Mouse (Mus musculus): ENCODE measurements at regions not wholly inside any gene's neighbourhood (a gene's known extent, or its start where the extent isn't known, plus 50 kb on each side); places are given as distances from the start of the nearest gene placed in this dataset.

- DNase-seq (ENCODE audit: low spot score) (no peak), ATAC-seq (replicated peaks; ENCODE audit: insufficient number of reproducible peaks, low FRiP score, low TSS enrichment, low read depth) (no peak)
Measured at GRCm38 (mm10) chr2:57865289-57865688, 132.4 kb upstream of the Galnt5 start.

DNA sequence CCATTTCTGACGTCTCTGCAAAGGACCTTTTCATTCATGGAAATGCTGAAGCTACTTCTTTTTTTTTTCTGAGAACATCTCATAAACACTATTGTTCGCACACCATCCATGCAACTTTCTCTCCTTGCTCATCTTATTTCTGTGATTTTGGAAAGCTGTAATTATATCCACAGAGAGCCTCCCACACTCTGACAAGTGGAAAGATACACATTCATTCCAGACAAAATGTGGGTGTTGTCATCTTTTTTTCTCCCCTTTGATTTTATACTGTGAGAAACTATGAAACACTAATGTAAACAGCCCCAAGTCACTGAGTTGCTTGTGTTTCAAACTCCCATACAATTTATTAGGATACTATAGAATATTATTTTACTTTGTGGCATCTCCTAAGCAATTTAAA lies 129.6 kb upstream of the Galnt5 start:
- H3K4me3 ChIP-seq (ENCODE audit: low read depth, low read length), result no peak overlapping the region
- H3K27me3 ChIP-seq (ENCODE audit: control insufficient read depth, insufficient read depth, low read length), result no peaks in the 10 kb centered on the region
- H3K9me3 ChIP-seq (replicated peaks; ENCODE audit: control insufficient read depth, low read length), result no peaks in the 10 kb centered on the region
- no peaks in the 10 kb centered on the region for H3K4me1 ChIP-seq (ENCODE audit: control insufficient read depth, insufficient read depth, low read length)
- H3K27ac ChIP-seq (replicated peaks; ENCODE audit: low read depth, low read length), result no peak overlapping the region
- H3K9ac ChIP-seq (replicated peaks; ENCODE audit: low read length), result no peak overlapping the region
- H3K36me3 ChIP-seq (replicated peaks; ENCODE audit: control insufficient read depth, insufficient read depth, low read depth, low read length), result no peaks in the 10 kb centered on the region
- no peak overlapping the region for H3K4me2 ChIP-seq (ENCODE audit: low read depth, low read length)
- no peak for ATAC-seq (replicated peaks; ENCODE audit: insufficient number of reproducible peaks, low FRiP score, low TSS enrichment, low read depth)
- no peak for DNase-seq (ENCODE audit: low spot score)
- WGBS, result 78% methylated on average over 2 of the region's 2 CpGs

More at GRCm38 (mm10) chr2:57865289-57865688, 132.4 kb upstream of the Galnt5 start:
- Histone ChIP-seq H3K4me3 (ENCODE audit: low read depth, low read length) (no peak overlapping the region), H3K36me3 (replicated peaks; ENCODE audit: control insufficient read depth, insufficient read depth, low read depth, low read length) (no peaks in the 10 kb centered on the region), H3K27ac (replicated peaks; ENCODE audit: low read depth, low read length) (no peak overlapping the region), H3K9ac (replicated peaks; ENCODE audit: low read length) (no peak overlapping the region), H3K4me1 (ENCODE audit: control insufficient read depth, insufficient read depth, low read length) (no peaks in the 10 kb centered on the region), H3K9me3 (replicated peaks; ENCODE audit: control insufficient read depth, low read length) (no peaks in the 10 kb centered on the region), H3K4me2 (ENCODE audit: low read depth, low read length) (no peak overlapping the region), H3K27me3 (ENCODE audit: control insufficient read depth, insufficient read depth, low read length) (no peaks in the 10 kb centered on the region)
- WGBS, result 63% methylated on average over 1 of the region's 1 CpGs

DNA sequence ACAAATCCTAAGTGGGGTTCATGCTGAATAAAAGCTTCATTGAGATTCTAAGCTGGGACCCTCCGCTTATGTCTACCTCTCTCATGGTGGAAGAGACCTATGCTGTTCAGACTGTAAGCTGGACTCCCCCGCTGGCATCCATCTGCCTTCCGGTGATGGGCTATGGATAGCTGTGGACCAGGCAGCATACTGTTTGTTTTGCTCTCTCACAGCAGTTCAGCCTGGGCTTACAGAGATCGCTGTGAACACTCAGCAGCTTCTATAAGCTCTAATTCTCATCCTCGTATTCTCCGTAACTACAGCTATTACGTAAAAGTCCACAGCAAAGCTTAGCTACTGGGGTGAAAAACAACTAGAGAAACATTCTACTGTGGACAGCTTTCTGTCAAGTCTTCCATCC lies 97.5 kb upstream of the Galnt5 start:
- WGBS, result 90% methylated on average over 7 of the region's 7 CpGs
- no peaks in the 10 kb centered on the region for H3K36me3 ChIP-seq (replicated peaks; ENCODE audit: control insufficient read depth, insufficient read depth, low read depth, low read length)
- H3K9me3 ChIP-seq (replicated peaks; ENCODE audit: control insufficient read depth, low read length), result no peaks in the 10 kb centered on the region
- H3K4me2 ChIP-seq (ENCODE audit: low read depth, low read length), result no peak overlapping the region
- H3K4me1 ChIP-seq (ENCODE audit: control insufficient read depth, insufficient read depth, low read length), result no peaks in the 10 kb centered on the region
- no peaks in the 10 kb centered on the region for H3K27me3 ChIP-seq (ENCODE audit: control insufficient read depth, insufficient read depth, low read length)
- no peak overlapping the region for H3K9ac ChIP-seq (replicated peaks; ENCODE audit: low read length)
- H3K27ac ChIP-seq (replicated peaks; ENCODE audit: low read depth, low read length), result no peak overlapping the region
- no peak for DNase-seq (ENCODE audit: low spot score)
- H3K4me3 ChIP-seq (ENCODE audit: low read depth, low read length), result no peak overlapping the region
- no peak for ATAC-seq (replicated peaks; ENCODE audit: insufficient number of reproducible peaks, low FRiP score, low TSS enrichment, low read depth)

DNA sequence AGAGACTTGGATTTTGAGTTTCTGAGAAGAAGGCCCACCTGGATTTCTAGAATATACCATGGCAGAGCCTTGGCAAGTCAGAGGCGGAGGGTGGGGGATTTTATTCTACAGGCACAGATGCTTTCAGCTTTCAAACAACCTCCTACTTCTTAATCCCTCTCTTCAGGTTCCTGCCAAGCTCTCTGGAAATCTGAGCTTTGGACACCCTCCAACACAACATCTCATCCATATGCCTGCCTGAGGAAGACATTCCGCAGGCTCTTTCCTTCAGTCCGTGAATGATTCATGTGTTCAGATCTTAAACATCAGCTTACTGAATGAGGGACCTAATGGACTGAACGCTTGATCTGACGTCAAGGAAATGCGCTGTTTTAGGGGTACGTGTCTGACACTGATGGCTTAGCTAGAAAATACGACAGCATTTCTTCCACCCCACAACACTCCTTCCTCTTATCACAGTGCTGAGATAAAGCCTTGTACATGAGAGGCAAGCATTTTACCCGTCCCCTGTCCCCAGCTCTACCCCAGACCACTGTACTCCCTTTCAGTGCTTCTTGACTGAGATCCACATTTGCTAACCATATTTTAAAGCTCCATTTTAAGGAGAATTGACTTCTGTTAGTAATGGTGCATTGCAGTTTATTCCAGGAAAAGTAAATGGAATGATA lies 97.0 kb upstream of the Galnt5 start:
- ATAC-seq (replicated peaks; ENCODE audit: insufficient number of reproducible peaks, low FRiP score, low TSS enrichment, low read depth) (no peak), DNase-seq (ENCODE audit: low spot score) (no peak)
- Histone ChIP-seq H3K9me3 (replicated peaks; ENCODE audit: control insufficient read depth, low read length) (no peaks in the 10 kb centered on the region), H3K27ac (replicated peaks; ENCODE audit: low read depth, low read length) (no peak overlapping the region), H3K36me3 (replicated peaks; ENCODE audit: control insufficient read depth, insufficient read depth, low read depth, low read length) (no peaks in the 10 kb centered on the region), H3K4me1 (ENCODE audit: control insufficient read depth, insufficient read depth, low read length) (no peaks in the 10 kb centered on the region), H3K9ac (replicated peaks; ENCODE audit: low read length) (no peak overlapping the region), H3K27me3 (ENCODE audit: control insufficient read depth, insufficient read depth, low read length) (no peaks in the 10 kb centered on the region), H3K4me3 (ENCODE audit: low read depth, low read length) (no peak overlapping the region), H3K4me2 (ENCODE audit: low read depth, low read length) (no peak overlapping the region)
- 83% methylated on average over 9 of the region's 9 CpGs for WGBS

DNA sequence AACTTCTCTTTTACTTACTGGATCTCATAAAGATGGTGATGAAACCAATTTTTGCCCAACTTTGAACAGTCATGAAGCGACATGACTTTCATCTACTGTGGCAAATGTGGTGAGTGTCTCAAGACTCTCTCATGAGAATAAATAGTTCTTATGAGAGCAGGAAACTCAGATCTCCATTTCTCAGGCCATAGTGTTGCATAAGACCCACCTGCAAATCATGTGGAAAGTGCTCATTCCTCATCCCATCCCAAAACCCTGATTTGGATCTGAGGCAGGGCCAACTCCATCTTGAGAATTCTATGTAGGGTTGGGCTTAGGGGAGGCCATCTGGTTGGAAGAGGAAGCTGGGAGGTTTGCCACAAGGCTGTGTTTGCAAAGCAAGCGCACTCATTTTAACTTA lies 92.5 kb upstream of the Galnt5 start:
- no peak for ATAC-seq (replicated peaks; ENCODE audit: insufficient number of reproducible peaks, low FRiP score, low TSS enrichment, low read depth)
- no peak overlapping the region for H3K27ac ChIP-seq (replicated peaks; ENCODE audit: low read depth, low read length)
- H3K4me2 ChIP-seq (ENCODE audit: low read depth, low read length), result no peak overlapping the region
- H3K9me3 ChIP-seq (replicated peaks; ENCODE audit: control insufficient read depth, low read length), result no peaks in the 10 kb centered on the region
- no peaks in the 10 kb centered on the region for H3K36me3 ChIP-seq (replicated peaks; ENCODE audit: control insufficient read depth, insufficient read depth, low read depth, low read length)
- H3K4me3 ChIP-seq (ENCODE audit: low read depth, low read length), result no peak overlapping the region
- no peak for DNase-seq (ENCODE audit: low spot score)
- WGBS, result 91% methylated on average over 2 of the region's 2 CpGs
- no peak overlapping the region for H3K9ac ChIP-seq (replicated peaks; ENCODE audit: low read length)
- H3K27me3 ChIP-seq (ENCODE audit: control insufficient read depth, insufficient read depth, low read length), result no peaks in the 10 kb centered on the region
- H3K4me1 ChIP-seq (ENCODE audit: control insufficient read depth, insufficient read depth, low read length), result no peaks in the 10 kb centered on the region

DNA sequence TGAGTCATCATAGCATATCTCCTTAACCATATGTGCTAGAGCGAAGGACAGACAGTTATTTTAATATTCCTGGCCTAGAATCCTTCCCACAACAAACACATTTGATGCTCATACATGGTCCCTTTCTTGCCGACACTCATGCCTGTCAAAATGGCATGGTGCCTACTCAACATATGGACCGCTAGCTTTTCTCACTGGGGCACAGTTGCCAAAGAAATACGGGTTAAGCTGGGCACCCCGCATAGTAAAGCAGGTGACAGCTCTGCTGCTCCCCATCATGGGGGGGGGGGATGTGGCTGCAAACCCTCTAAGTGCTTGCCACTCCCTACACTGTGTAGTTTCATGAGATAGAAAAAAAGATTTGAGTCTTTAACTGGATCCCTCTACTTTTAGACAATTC lies 90.7 kb upstream of the Galnt5 start:
- ATAC-seq (replicated peaks; ENCODE audit: insufficient number of reproducible peaks, low FRiP score, low TSS enrichment, low read depth), result no peak
- H3K27me3 ChIP-seq (ENCODE audit: control insufficient read depth, insufficient read depth, low read length), result no peaks in the 10 kb centered on the region
- H3K4me1 ChIP-seq (ENCODE audit: control insufficient read depth, insufficient read depth, low read length), result no peaks in the 10 kb centered on the region
- H3K4me3 ChIP-seq (ENCODE audit: low read depth, low read length), result no peak overlapping the region
- WGBS, result 86% methylated on average over 5 of the region's 5 CpGs
- H3K36me3 ChIP-seq (replicated peaks; ENCODE audit: control insufficient read depth, insufficient read depth, low read depth, low read length), result no peaks in the 10 kb centered on the region
- H3K9me3 ChIP-seq (replicated peaks; ENCODE audit: control insufficient read depth, low read length), result no peaks in the 10 kb centered on the region
- H3K27ac ChIP-seq (replicated peaks; ENCODE audit: low read depth, low read length), result no peak overlapping the region
- DNase-seq (ENCODE audit: low spot score), result no peak
- no peak overlapping the region for H3K9ac ChIP-seq (replicated peaks; ENCODE audit: low read length)
- H3K4me2 ChIP-seq (ENCODE audit: low read depth, low read length), result no peak overlapping the region

- H3K27me3 ChIP-seq (ENCODE audit: control insufficient read depth, insufficient read depth, low read length), result no peaks in the 10 kb centered on the region
- no peak for DNase-seq (ENCODE audit: low spot score)
- WGBS, result 88% methylated on average over 4 of the region's 4 CpGs
Measured at GRCm38 (mm10) chr2:57909706-57910105, 88.0 kb upstream of the Galnt5 start.

DNA sequence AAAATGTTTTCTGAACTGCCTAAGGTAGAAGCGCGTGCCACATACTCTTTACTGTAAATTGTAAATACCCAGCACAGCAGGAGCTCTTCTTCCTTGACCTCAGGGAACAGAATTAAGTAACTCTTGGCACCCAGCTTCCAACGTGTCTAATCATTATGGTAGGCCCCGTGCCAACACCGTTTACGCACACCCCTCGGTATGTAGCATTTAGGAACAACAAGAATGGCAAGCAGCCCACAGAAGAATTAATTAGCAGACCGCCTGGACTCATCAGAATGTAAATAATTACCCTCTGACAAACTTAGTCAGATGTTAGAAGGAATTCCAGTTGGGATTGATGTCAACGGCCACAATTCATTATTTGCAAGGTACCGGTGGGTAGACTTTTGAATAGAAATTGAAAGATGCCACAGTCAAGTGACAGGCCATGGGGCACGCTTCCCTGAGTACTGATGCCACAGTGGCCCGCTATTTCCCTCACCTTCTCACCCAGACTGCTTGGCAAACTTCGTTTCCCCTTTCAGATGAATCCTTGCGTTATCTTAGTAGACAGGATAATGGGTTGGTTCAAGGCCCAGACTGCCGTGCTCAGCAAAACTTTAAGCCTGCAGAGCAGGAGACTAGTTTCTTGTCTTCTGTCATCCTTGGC lies 81.2 kb upstream of the Galnt5 start:
- H3K4me1 ChIP-seq (ENCODE audit: control insufficient read depth, insufficient read depth, low read length), result no peaks in the 10 kb centered on the region

More at GRCm38 (mm10) chr2:57909706-57910105, 88.0 kb upstream of the Galnt5 start:
- Histone ChIP-seq H3K4me2 (ENCODE audit: low read depth, low read length) (no peak overlapping the region), H3K9me3 (replicated peaks; ENCODE audit: control insufficient read depth, low read length) (no peaks in the 10 kb centered on the region), H3K36me3 (replicated peaks; ENCODE audit: control insufficient read depth, insufficient read depth, low read depth, low read length) (no peaks in the 10 kb centered on the region), H3K4me1 (ENCODE audit: control insufficient read depth, insufficient read depth, low read length) (no peaks in the 10 kb centered on the region), H3K27ac (replicated peaks; ENCODE audit: low read depth, low read length) (no peak overlapping the region), H3K9ac (replicated peaks; ENCODE audit: low read length) (no peak overlapping the region), H3K4me3 (ENCODE audit: low read depth, low read length) (no peak overlapping the region)
- no peak for ATAC-seq (replicated peaks; ENCODE audit: insufficient number of reproducible peaks, low FRiP score, low TSS enrichment, low read depth)

More for the DNA sequence above, 81.2 kb upstream of the Galnt5 start:
- H3K27ac ChIP-seq (replicated peaks; ENCODE audit: low read depth, low read length), result no peak overlapping the region
- H3K9me3 ChIP-seq (replicated peaks; ENCODE audit: control insufficient read depth, low read length), result no peaks in the 10 kb centered on the region
- H3K4me3 ChIP-seq (ENCODE audit: low read depth, low read length), result no peak overlapping the region
- H3K36me3 ChIP-seq (replicated peaks; ENCODE audit: control insufficient read depth, insufficient read depth, low read depth, low read length), result no peaks in the 10 kb centered on the region
- DNase-seq (ENCODE audit: low spot score) (no peak), ATAC-seq (replicated peaks; ENCODE audit: insufficient number of reproducible peaks, low FRiP score, low TSS enrichment, low read depth) (no peak)
- WGBS, result 90% methylated on average over 15 of the region's 15 CpGs
- no peaks in the 10 kb centered on the region for H3K27me3 ChIP-seq (ENCODE audit: control insufficient read depth, insufficient read depth, low read length)
- H3K9ac ChIP-seq (replicated peaks; ENCODE audit: low read length), result no peak overlapping the region
- H3K4me2 ChIP-seq (ENCODE audit: low read depth, low read length), result no peak overlapping the region
